Mouse (Mus musculus) mouse trophoblast stem cell (cell line): ENCODE data around the gene Galm.

Source experiments
- in situ Hi-C, 2 experiments: fragments of 300-500 bp; cut with MseI, MboI; formaldehyde crosslinking; loops; 2 replicates in 1 of 2; 3 replicates in 1 of 2; pipeline ENCODE4 v1.15.1; 2025

The Galm gene

GRCm38 (mm10) chr17:80127331-80128251, at the start of gene Galm:
Gene Galm, plus strand, starts transcription at chr17:80127471.
- in situ Hi-C loops, result no loop called here

- in situ Hi-C loops, result no loop called here
Observed at GRCm38 (mm10) chr17:80078726-80079125, 48.5 kb upstream of the Galm start.

GRCm38 (mm10) chr17:80083223-80083622, 44.0 kb upstream of the Galm start:
- in situ Hi-C loops, result no loop called here

- in situ Hi-C loops, result no loop called here
Observed at GRCm38 (mm10) chr17:80084424-80084823, 42.8 kb upstream of the Galm start.

- in situ Hi-C loops, result no loop called here
Observed at GRCm38 (mm10) chr17:80086591-80086990, 40.7 kb upstream of the Galm start.

- in situ Hi-C loops, result no loop called here
Observed at GRCm38 (mm10) chr17:80088168-80088567, 39.1 kb upstream of the Galm start.

- in situ Hi-C loops, result no loop called here
Observed at GRCm38 (mm10) chr17:80090551-80090950, 36.7 kb upstream of the Galm start.

GRCm38 (mm10) chr17:80091879-80092549, 35.3 kb upstream of the Galm start:
- in situ Hi-C loops, result no loop called here

- in situ Hi-C loops, result no loop called here
Observed at GRCm38 (mm10) chr17:80095254-80095899, 31.9 kb upstream of the Galm start.

- in situ Hi-C loops, result no loop called here
Observed at GRCm38 (mm10) chr17:80096043-80096719, 31.1 kb upstream of the Galm start.

GRCm38 (mm10) chr17:80096720-80097114, 30.6 kb upstream of the Galm start:
- in situ Hi-C loops, result no loop called here

GRCm38 (mm10) chr17:80097221-80097620, 30.1 kb upstream of the Galm start:
- in situ Hi-C loops, result no loop called here

GRCm38 (mm10) chr17:80099823-80100222, 27.4 kb upstream of the Galm start:
- in situ Hi-C loops, result no loop called here

GRCm38 (mm10) chr17:80105348-80105978, 21.8 kb upstream of the Galm start:
- in situ Hi-C loops, result no loop called here

GRCm38 (mm10) chr17:80112665-80113305, 14.5 kb upstream of the Galm start:
- in situ Hi-C loops, result no loop called here

- in situ Hi-C loops, result no loop called here
Observed at GRCm38 (mm10) chr17:80113468-80113867, 13.8 kb upstream of the Galm start.

GRCm38 (mm10) chr17:80120396-80120795, 6.9 kb upstream of the Galm start:
- in situ Hi-C loops, result no loop called here

- in situ Hi-C loops, result no loop called here
Observed at GRCm38 (mm10) chr17:80121833-80122232, 5.4 kb upstream of the Galm start.

- in situ Hi-C loops, result no loop called here
Observed at GRCm38 (mm10) chr17:80124985-80125750, 2.1 kb upstream of the Galm start.

GRCm38 (mm10) chr17:80126166-80126565, 1.1 kb upstream of the Galm start:
- in situ Hi-C loops, result no loop called here
